Mouse (Mus musculus): ENCODE data around the gene C1ql3. TPM values are rescaled to one million over a fixed set of nuclear protein-coding genes. Genes with fewer than 3 reads are reported as not detected.

Gene C1ql3
- under 1 TPM in 1 of 2 experiments, not detected in 1; 0.20 TPM for total RNA-seq (2023)

DNA sequence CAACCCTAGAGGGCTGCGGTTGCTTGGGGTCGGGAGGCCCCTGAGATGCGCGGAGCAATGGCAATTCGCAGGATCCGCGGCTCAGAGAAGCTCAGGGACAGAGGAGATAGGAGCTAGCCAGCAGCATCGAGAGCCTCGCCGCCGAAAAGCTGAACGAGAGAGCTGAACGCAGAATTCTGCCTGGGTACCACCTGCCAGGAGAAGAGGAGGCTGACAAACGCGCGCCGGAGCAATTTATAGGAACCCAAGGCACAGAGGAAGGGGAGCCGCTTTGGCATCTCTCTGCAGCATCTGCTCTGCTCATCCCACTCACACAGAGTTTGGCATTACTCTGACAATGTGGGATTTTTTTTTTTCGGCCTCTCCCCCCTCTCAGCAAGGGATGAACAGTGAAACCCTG is at the start of gene C1ql3:
Gene C1ql3, minus strand, starts transcription at position 335 of the 400 bp plus-strand sequence.

Other genes with a start within 250 kb of the C1ql3 start
- under 1 TPM in 1 of 2 experiments, not detected in 1; 0.50 TPM for gene Pter, start 87.8 kb downstream of the C1ql3 start, total RNA-seq (2023)

Measured in T-cell, adult 66 days (primary cell).